Mouse (Mus musculus): ENCODE measurements at regions not wholly inside any gene's neighbourhood (a gene's known extent, or its start where the extent isn't known, plus 50 kb on each side); places are given as distances from the start of the nearest gene placed in this dataset.

DNA sequence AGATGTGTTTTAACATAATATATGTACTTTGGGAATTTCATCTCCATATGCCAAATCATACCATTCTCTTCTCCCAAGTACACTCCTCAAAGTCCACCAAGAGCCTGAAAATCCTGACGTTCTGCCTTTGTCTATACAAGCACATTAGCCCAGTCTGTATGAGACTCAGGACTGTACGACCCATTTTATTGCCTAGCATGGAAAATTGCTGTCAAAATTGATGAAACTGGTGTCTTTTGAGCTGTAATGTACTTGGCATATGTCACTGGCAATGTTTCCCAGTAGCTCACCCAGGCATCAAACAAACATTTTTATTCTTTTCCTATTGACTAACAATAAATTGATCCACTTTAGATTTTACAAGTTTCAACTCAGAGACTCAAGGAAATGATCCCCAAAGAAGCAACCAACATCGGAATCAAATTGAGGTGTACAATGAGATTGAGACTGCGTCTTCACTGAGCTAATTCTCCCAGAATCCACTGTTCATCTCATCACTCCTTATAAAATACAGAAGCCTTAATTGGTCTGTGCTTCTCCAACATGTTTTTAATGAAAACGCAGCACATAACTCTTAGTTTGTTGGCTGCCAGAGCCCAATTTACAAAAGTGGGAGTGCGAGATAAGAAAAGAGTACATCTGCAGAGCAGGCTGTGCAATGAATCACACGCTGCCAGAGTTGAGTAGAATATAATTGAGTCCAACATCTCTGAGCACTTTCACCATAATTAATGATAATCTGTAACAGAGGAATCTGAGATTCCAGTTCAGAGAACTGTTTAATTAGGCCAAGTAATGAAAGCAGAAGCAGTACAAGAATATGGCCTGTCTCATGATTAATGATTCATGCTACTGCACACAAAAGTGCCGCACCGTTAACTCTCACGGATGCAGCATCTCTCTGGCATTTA lies 821.5 kb downstream of the Kcnj3 start:
- Histone ChIP-seq H3K4me3 (ENCODE audit: low read depth, low read length) (no peak overlapping the region), H3K4me1 (ENCODE audit: control insufficient read depth, insufficient read depth, low read length) (no peaks in the 10 kb centered on the region), H3K27ac (ENCODE audit: low read depth, low read length) (no peak overlapping the region), H3K9me3 (ENCODE audit: control insufficient read depth, low read length) (no peaks in the 10 kb centered on the region), H3K9ac (ENCODE audit: low read length) (no peak overlapping the region), H3K4me2 (no peak overlapping the region), H3K36me3 (ENCODE audit: control insufficient read depth, insufficient read depth, low read length) (no peaks in the 10 kb centered on the region), H3K27me3 (ENCODE audit: control insufficient read depth, insufficient read depth, low read length) (no peaks in the 10 kb centered on the region)
- ATAC-seq (ENCODE audit: low FRiP score) (no peak), DNase-seq (ENCODE audit: low spot score, missing footprints) (peak; percentile 44)
- 84% methylated on average over 10 of the region's 10 CpGs for WGBS

DNA sequence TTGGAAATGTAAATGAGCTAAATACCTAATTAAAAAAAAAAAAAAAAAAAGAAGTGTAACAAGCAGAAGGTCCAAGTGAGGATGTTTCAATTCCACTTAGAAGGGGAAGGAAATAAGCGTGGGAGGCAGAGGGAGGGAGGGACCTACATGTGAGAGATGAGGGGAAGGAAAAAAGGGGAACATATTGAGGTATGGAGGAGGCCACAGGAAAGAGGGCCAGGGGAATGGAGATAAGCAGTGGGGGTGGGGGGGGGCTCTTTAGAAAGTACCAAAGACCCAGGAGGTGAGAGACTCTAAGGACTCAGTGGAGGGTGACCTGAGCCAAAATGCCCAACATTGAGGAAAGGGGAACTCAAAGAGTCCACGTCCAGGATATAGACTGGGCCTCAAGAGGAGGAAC lies 818.9 kb downstream of the Nr4a2 start:
- Histone ChIP-seq H3K4me1 (ENCODE audit: control insufficient read depth, insufficient read depth, low read length) (no peaks in the 10 kb centered on the region), H3K36me3 (ENCODE audit: control insufficient read depth, insufficient read depth, low read length) (no peaks in the 10 kb centered on the region), H3K27me3 (ENCODE audit: control insufficient read depth, insufficient read depth, low read length) (no peaks in the 10 kb centered on the region), H3K9me3 (ENCODE audit: control insufficient read depth, low read length) (no peaks in the 10 kb centered on the region), H3K4me2 (no peak overlapping the region), H3K4me3 (ENCODE audit: low read depth, low read length) (no peak overlapping the region), H3K9ac (ENCODE audit: low read length) (no peak overlapping the region), H3K27ac (ENCODE audit: low read depth, low read length) (no peak overlapping the region)
- DNase-seq (ENCODE audit: low spot score, missing footprints), result no peak
- no peak for ATAC-seq (ENCODE audit: low FRiP score)
- WGBS, result 93% methylated on average over 2 of the region's 2 CpGs

DNA sequence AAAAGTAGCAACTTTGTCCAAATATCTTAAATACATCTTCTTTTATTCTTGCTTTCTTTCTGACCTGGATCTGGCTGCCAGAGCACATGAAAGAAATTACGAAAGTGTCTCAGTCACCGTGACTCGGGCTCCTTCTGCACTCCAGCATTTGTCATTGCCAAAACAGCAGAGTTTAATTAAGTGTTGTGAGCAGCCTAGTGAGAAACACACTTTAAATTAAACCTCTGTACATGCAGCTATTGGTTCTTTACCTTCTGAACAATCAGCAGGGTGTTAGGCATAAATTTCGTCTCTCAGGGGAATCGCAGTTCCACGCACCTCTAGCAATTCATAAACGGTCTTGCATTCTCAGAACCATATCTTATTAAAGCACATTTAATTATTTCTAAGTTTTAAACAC lies 802.1 kb downstream of the Nr4a2 start:
- DNase-seq (ENCODE audit: low spot score, missing footprints), result no peak
- ATAC-seq (ENCODE audit: low FRiP score), result peak; percentile 19; the same call in 1 of the 2 replicates

GRCm38 (mm10) chr2:56322508-56322907 lies 801.3 kb downstream of the Nr4a2 start:
- Histone ChIP-seq H3K36me3 (ENCODE audit: control insufficient read depth, insufficient read depth, low read length) (no peaks in the 10 kb centered on the region), H3K4me2 (no peak overlapping the region), H3K27me3 (ENCODE audit: control insufficient read depth, insufficient read depth, low read length) (no peaks in the 10 kb centered on the region), H3K4me1 (ENCODE audit: control insufficient read depth, insufficient read depth, low read length) (no peaks in the 10 kb centered on the region), H3K27ac (ENCODE audit: low read depth, low read length) (no peak overlapping the region), H3K4me3 (ENCODE audit: low read depth, low read length) (no peak overlapping the region), H3K9ac (ENCODE audit: low read length) (no peak overlapping the region), H3K9me3 (ENCODE audit: control insufficient read depth, low read length) (no peaks in the 10 kb centered on the region)
- no peak for DNase-seq (ENCODE audit: low spot score, missing footprints)
- WGBS, result 74% methylated on average over 5 of the region's 5 CpGs
- peak; percentile 43; the same call in 1 of the 2 replicates for ATAC-seq (ENCODE audit: low FRiP score)

More for the DNA sequence above, 802.1 kb downstream of the Nr4a2 start:
- no peak overlapping the region for H3K4me2 ChIP-seq
- no peak overlapping the region for H3K4me3 ChIP-seq (ENCODE audit: low read depth, low read length)
- 64% methylated on average over 7 of the region's 7 CpGs for WGBS
- no peaks in the 10 kb centered on the region for H3K9me3 ChIP-seq (ENCODE audit: control insufficient read depth, low read length)
- H3K9ac ChIP-seq (ENCODE audit: low read length), result no peak overlapping the region
- H3K4me1 ChIP-seq (ENCODE audit: control insufficient read depth, insufficient read depth, low read length), result no peaks in the 10 kb centered on the region
- H3K27ac ChIP-seq (ENCODE audit: low read depth, low read length), result no peak overlapping the region
- no peaks in the 10 kb centered on the region for H3K27me3 ChIP-seq (ENCODE audit: control insufficient read depth, insufficient read depth, low read length)
- no peaks in the 10 kb centered on the region for H3K36me3 ChIP-seq (ENCODE audit: control insufficient read depth, insufficient read depth, low read length)

GRCm38 (mm10) chr2:56335974-56336373 lies 787.8 kb downstream of the Nr4a2 start:
- H3K27ac ChIP-seq (ENCODE audit: low read depth, low read length), result no peak overlapping the region
- ATAC-seq (ENCODE audit: low FRiP score) (peak; percentile 87), DNase-seq (ENCODE audit: low spot score, missing footprints) (peak; percentile 87)
- no peaks in the 10 kb centered on the region for H3K9me3 ChIP-seq (ENCODE audit: control insufficient read depth, low read length)
- no peaks in the 10 kb centered on the region for H3K4me1 ChIP-seq (ENCODE audit: control insufficient read depth, insufficient read depth, low read length)
- no peak overlapping the region for H3K4me2 ChIP-seq
- WGBS, result 38% methylated on average over 7 of the region's 7 CpGs
- H3K4me3 ChIP-seq (ENCODE audit: low read depth, low read length), result no peak overlapping the region
- H3K36me3 ChIP-seq (ENCODE audit: control insufficient read depth, insufficient read depth, low read length), result no peaks in the 10 kb centered on the region
- H3K27me3 ChIP-seq (ENCODE audit: control insufficient read depth, insufficient read depth, low read length), result no peaks in the 10 kb centered on the region
- no peak overlapping the region for H3K9ac ChIP-seq (ENCODE audit: low read length)

- no peak overlapping the region for H3K4me2 ChIP-seq
- H3K27ac ChIP-seq (ENCODE audit: low read depth, low read length), result no peak overlapping the region
- no peak overlapping the region for H3K9ac ChIP-seq (ENCODE audit: low read length)
- H3K4me1 ChIP-seq (ENCODE audit: control insufficient read depth, insufficient read depth, low read length), result no peaks in the 10 kb centered on the region
- H3K9me3 ChIP-seq (ENCODE audit: control insufficient read depth, low read length), result no peaks in the 10 kb centered on the region
- DNase-seq (ENCODE audit: low spot score, missing footprints) (no peak), ATAC-seq (ENCODE audit: low FRiP score) (no peak)
- no peak overlapping the region for H3K4me3 ChIP-seq (ENCODE audit: low read depth, low read length)
- no peaks in the 10 kb centered on the region for H3K36me3 ChIP-seq (ENCODE audit: control insufficient read depth, insufficient read depth, low read length)
- WGBS, result 79% methylated on average over 3 of the region's 3 CpGs
- no peaks in the 10 kb centered on the region for H3K27me3 ChIP-seq (ENCODE audit: control insufficient read depth, insufficient read depth, low read length)
Measured at GRCm38 (mm10) chr2:56364065-56364464, 759.7 kb downstream of the Nr4a2 start.

Measured in midbrain, embryonic 11.5 days (tissue).